Mouse (Mus musculus) heart, postnatal 0 days (tissue): ENCODE data around the gene Dennd2c. TPM values are rescaled to one million over a fixed set of nuclear protein-coding genes. Genes with fewer than 3 reads are reported as not detected.
"Not testable (repeated sequence)": the region's sequence is repeated elsewhere in the genome, so short reads cannot be mapped to it uniquely, and the experiment has no call there.

Experiments
- ATAC-seq: fragments of 200-750 bp; cut with Nextera tagmentation; 2 replicates; pipeline ENCODE4 v1.8.0; 2017; ENCODE audit warnings: low read depth, moderate number of reproducible peaks, moderate library complexity; ENCODE audit not compliant: insufficient read depth
- DNase-seq: peaks from one replicate; pipeline ENCODE4 v3.0.0-alpha.2; 2016; ENCODE audit warnings: low spot score
- H3K27ac ChIP-seq: fragments of 300-500 bp; sonication (generic); 2 replicates; pipeline ENCODE4 v1.5.1; 2014; ENCODE audit warnings: low read depth, mild to moderate bottlenecking
- H3K27me3 ChIP-seq: fragments of 300-500 bp; sonication (generic); 2 replicates; pipeline ENCODE4 v1.6.1; 2014; ENCODE audit warnings: low read length, mixed read lengths; ENCODE audit not compliant: control insufficient read depth, insufficient read depth
- H3K36me3 ChIP-seq: fragments of 300-500 bp; sonication (generic); replicated peaks from 2 replicates; pipeline ENCODE4 v1.6.1; 2014; ENCODE audit warnings: low read length, mixed read lengths; ENCODE audit not compliant: control insufficient read depth, insufficient read depth
- H3K4me1 ChIP-seq: fragments of 300-500 bp; sonication (generic); 2 replicates; pipeline ENCODE4 v1.6.1; 2014; ENCODE audit warnings: antibody characterized with exemption; ENCODE audit not compliant: control insufficient read depth, insufficient read depth
- H3K4me2 ChIP-seq: fragments of 300-500 bp; sonication (generic); 2 replicates; pipeline ENCODE4 v1.6.1; 2014; ENCODE audit warnings: low read depth, mild to moderate bottlenecking, low read length, moderate library complexity
- H3K4me3 ChIP-seq: fragments of 300-500 bp; sonication (generic); 2 replicates; pipeline ENCODE4 v1.5.1; 2014; ENCODE audit warnings: low read depth, low read length
- H3K9ac ChIP-seq: fragments of 300-500 bp; sonication (generic); replicated peaks from 2 replicates; pipeline ENCODE4 v1.6.1; 2014; ENCODE audit warnings: low read depth, low read length, mixed read lengths
- H3K9me3 ChIP-seq: fragments of 300-500 bp; sonication (generic); replicated peaks from 2 replicates; pipeline ENCODE4 v1.6.1; 2016; ENCODE audit warnings: low read length; ENCODE audit not compliant: control insufficient read depth
- CTCF ChIP-seq: IDR thresholded peaks from 2 replicates; pipeline ENCODE4 v1.5.1; 2016; ENCODE audit warnings: antibody characterized with exemption, control low read depth, low read depth
- EP300 ChIP-seq: IDR thresholded peaks from 2 replicates; pipeline ENCODE4 v1.6.1; 2016; ENCODE audit warnings: antibody characterized with exemption, low read depth
- WGBS: fragments of 180-500 bp; shearing (Covaris S2); extraction: QIAGEN DNeasy Blood & Tissue Kit; methylation state at CpG from one replicate; pipeline ENCODE4 v1.1.7; 2014; 5-methylcytosine and 5-hydroxymethylcytosine counted together
- polyA plus RNA-seq: library from polyadenylated mRNA; unstranded; fragments of >200 nt; fragmentation: Nextera tagmentation; extraction: Ambion mirVana; gene quantifications from 2 replicates; pipeline ENCODE4 v1.2.1, GENCODE M21; 2015
- total RNA-seq: library from RNA; depleted of rRNA; stranded (reverse); fragments of >200 nt; gene quantifications from 2 replicates; pipeline ENCODE4 v1.2.3, GENCODE M21; 2014; ENCODE audit warnings: low replicate concordance

Dennd2c gene
- total and polyA plus RNA-seq, 2 experiments from 2014 or later: 1.6 to 4.0 TPM

GRCm38 (mm10) chr3:103188451-103188850, 86.0 kb downstream of the Dennd2c start:
- no peaks in the 10 kb centered on the region for H3K36me3 ChIP-seq
- H3K4me3 ChIP-seq: no peak overlapping the region
- no peaks in the 10 kb centered on the region for H3K27me3 ChIP-seq
- H3K9me3 ChIP-seq: peaks cover 4% of the 10 kb centered on the region
- DNase-seq (no peak), ATAC-seq (no peak)
- no peaks in the 10 kb centered on the region for H3K4me1 ChIP-seq
- H3K27ac ChIP-seq: no peak overlapping the region
- TF ChIP-seq EP300 (no peak), CTCF (no peak)
- H3K4me2 ChIP-seq: no peak overlapping the region
- no peak overlapping the region for H3K9ac ChIP-seq
- WGBS: 58% methylated on average over 5 of the region's 5 CpGs

DNA sequence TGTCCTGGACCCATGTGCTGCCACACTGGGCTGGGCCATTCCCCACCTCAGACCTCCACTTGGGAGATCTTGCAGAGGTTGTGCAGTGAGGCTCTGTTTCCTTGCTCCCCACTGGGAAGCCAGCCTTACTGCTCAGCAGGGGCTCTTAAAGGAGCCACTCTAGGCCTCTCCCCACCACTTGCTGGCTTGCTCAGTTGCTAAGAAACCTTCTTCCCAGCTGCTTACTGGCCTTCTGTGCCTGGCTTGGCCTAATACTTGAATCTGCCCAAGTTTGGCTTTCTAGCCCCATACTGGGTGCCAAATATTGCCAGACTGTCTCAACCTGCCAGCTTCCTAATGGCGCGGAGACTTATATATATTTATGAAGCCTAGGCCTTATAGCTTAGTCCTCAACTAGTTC, 86.5 kb downstream of the Dennd2c start:
- H3K36me3 ChIP-seq: no peaks in the 10 kb centered on the region
- H3K4me1 ChIP-seq: no peaks in the 10 kb centered on the region
- H3K9me3 ChIP-seq: peaks cover 4% of the 10 kb centered on the region
- TF ChIP-seq CTCF (no peak), EP300 (no peak)
- WGBS: 98% methylated on average over 2 of the region's 2 CpGs
- no peak overlapping the region for H3K4me3 ChIP-seq
- H3K9ac ChIP-seq: no peak overlapping the region
- no peak for DNase-seq
- H3K4me2 ChIP-seq: no peak overlapping the region
- H3K27me3 ChIP-seq: no peaks in the 10 kb centered on the region
- no peak for ATAC-seq
- no peak overlapping the region for H3K27ac ChIP-seq

DNA sequence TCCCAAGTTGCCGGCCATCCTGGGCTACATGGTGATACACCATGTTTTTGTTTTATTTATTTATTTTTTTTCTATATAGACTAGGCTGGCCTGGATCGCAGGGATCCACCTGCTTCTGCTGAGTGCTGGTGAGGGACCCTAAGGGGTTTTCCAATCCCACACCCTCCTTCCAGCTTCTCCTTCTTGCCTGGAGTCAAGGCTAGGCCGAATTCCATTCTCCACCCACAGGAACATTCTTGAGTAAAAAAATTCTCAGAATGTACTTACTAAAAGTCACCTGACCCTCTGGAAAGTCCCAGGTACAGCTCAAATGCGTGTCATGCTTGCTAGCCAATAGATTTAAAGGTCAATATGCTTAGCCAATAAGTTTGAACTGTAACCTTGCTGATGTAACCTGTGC, 89.8 kb downstream of the Dennd2c start:
- Histone ChIP-seq H3K27me3 (no peaks in the 10 kb centered on the region), H3K9ac (no peak overlapping the region), H3K4me2 (no peak overlapping the region), H3K4me1 (no peaks in the 10 kb centered on the region), H3K4me3 (no peak overlapping the region), H3K9me3 (0 out of 2 replicates have a peak, but pooled peaks cover 4% of the 10 kb centered on the region), H3K36me3 (no peaks in the 10 kb centered on the region), H3K27ac (no peak overlapping the region)
- no peak for TF ChIP-seq CTCF
- 86% methylated on average over 4 of the region's 4 CpGs for WGBS
- DNase-seq: no peak
- no peak for ATAC-seq

GRCm38 (mm10) chr3:103193186-103193585, 90.8 kb downstream of the Dennd2c start:
- ATAC-seq: no peak
- H3K9ac ChIP-seq: no peak overlapping the region
- WGBS: 82% methylated on average over 1 of the region's 1 CpGs
- H3K36me3 ChIP-seq: no peaks in the 10 kb centered on the region
- no peak overlapping the region for H3K4me3 ChIP-seq
- no peaks in the 10 kb centered on the region for H3K27me3 ChIP-seq
- no peak for DNase-seq
- TF ChIP-seq CTCF: no peak
- TF ChIP-seq EP300: no peak
- 0 out of 2 replicates have a peak, but pooled peaks cover 4% of the 10 kb centered on the region for H3K9me3 ChIP-seq
- H3K4me1 ChIP-seq: no peaks in the 10 kb centered on the region
- H3K4me2 ChIP-seq: no peak overlapping the region
- H3K27ac ChIP-seq: no peak overlapping the region

GRCm38 (mm10) chr3:103196320-103196823, 94.0 kb downstream of the Dennd2c start:
- no peak overlapping the region for H3K9ac ChIP-seq
- no peaks in the 10 kb centered on the region for H3K4me1 ChIP-seq
- H3K4me2 ChIP-seq: no peak overlapping the region
- no peaks in the 10 kb centered on the region for H3K27me3 ChIP-seq
- H3K9me3 ChIP-seq: 0 out of 2 replicates have a peak, but pooled peaks cover 6% of the 10 kb centered on the region
- ATAC-seq (no peak), DNase-seq (no peak)
- 42% methylated on average over 7 of the region's 7 CpGs for WGBS
- no peaks in the 10 kb centered on the region for H3K36me3 ChIP-seq
- H3K27ac ChIP-seq: no peak overlapping the region
- TF ChIP-seq CTCF (no peak), EP300 (no peak)
- H3K4me3 ChIP-seq: no peak overlapping the region

GRCm38 (mm10) chr3:103199386-103199785, 97.0 kb downstream of the Dennd2c start:
- WGBS: 84% methylated on average over 5 of the region's 5 CpGs
- Histone ChIP-seq H3K4me2 (no peak overlapping the region), H3K4me1 (no peaks in the 10 kb centered on the region), H3K4me3 (no peak overlapping the region), H3K9ac (no peak overlapping the region), H3K27ac (no peak overlapping the region), H3K27me3 (no peaks in the 10 kb centered on the region), H3K36me3 (no peaks in the 10 kb centered on the region), H3K9me3 (0 out of 2 replicates have a peak, but pooled peaks cover 4% of the 10 kb centered on the region)
- no peak for ATAC-seq
- no peak for DNase-seq
- TF ChIP-seq CTCF (no peak), EP300 (no peak)

DNA sequence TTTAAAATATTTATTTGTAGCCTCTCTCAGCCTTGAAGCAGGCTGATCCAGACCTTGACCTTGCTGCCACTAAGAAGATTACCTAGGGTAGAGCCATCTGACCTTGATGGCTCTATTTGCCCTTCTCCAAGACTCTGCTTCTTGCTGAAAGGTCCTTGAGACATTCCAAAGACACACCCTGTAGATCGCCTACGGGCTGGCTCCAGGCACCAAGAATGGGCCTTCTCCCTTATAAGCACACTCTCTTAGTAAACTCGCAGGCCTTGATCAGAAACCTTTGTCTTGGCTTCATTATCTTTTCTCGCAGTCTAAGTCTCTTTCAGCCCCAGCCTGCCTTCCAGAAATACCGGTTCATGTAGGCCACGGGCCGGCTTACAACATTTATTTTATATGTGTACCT, 98.7 kb downstream of the Dennd2c start:
- not testable (repeated sequence) for ATAC-seq, H3K4me3 ChIP-seq, H3K4me1 ChIP-seq, H3K4me2 ChIP-seq, H3K27me3 ChIP-seq, H3K9ac ChIP-seq, H3K27ac ChIP-seq, DNase-seq, H3K9me3 ChIP-seq, H3K36me3 ChIP-seq
- WGBS: 89% methylated on average over 7 of the region's 7 CpGs
